Mouse (Mus musculus) myocyte (in vitro differentiated cells): ENCODE results near the gene Rpl29. TPM values are rescaled to one million over a fixed set of nuclear protein-coding genes. Genes with fewer than 3 reads are reported as not detected.

Experiments used
- H3K27me3 ChIP-seq: one replicate; pipeline ENCODE4 v1.6.1; 2011; ENCODE audit not compliant: control insufficient read depth, insufficient read depth, insufficient read length
- H3K36me3 ChIP-seq: one replicate; pipeline ENCODE4 v1.6.1; 2011; ENCODE audit not compliant: control insufficient read depth, insufficient read depth
- H3K4me2 ChIP-seq: one replicate; pipeline ENCODE4 v1.6.1; 2011; ENCODE audit warnings: low read depth, control low read depth
- H3K4me3 ChIP-seq: one replicate; pipeline ENCODE4 v1.5.1; 2011; ENCODE audit warnings: mild to moderate bottlenecking, control low read depth, moderate library complexity
- H3K79me2 ChIP-seq: one replicate; pipeline ENCODE4 v1.6.1; 2011; ENCODE audit not compliant: control insufficient read depth, insufficient read depth
- H3ac ChIP-seq: one replicate; pipeline ENCODE4 v1.6.1; 2011; ENCODE audit not compliant: control insufficient read depth, insufficient read length
- CEBPB ChIP-seq: IDR thresholded peaks from 2 replicates; pipeline ENCODE4 v1.6.1; 2011; ENCODE audit warnings: mild to moderate bottlenecking, moderate library complexity; ENCODE audit not compliant: poor library complexity, insufficient read depth, severe bottlenecking
- E2F4 ChIP-seq: IDR thresholded peaks from one replicate; pipeline ENCODE4 v1.6.1; 2011; ENCODE audit warnings: mild to moderate bottlenecking, control low read depth, moderate library complexity; ENCODE audit not compliant: insufficient read depth
- MAX ChIP-seq: IDR thresholded peaks from one replicate; pipeline ENCODE4 v1.6.1; 2011; ENCODE audit warnings: low read depth, mild to moderate bottlenecking, control low read depth
- MYOD1 ChIP-seq, 3 experiments: IDR thresholded peaks; one replicate each; pipeline ENCODE4 v1.6.1; 2011; ENCODE audit warnings: control low read depth in 2 of 3, low read depth in 2 of 3, mild to moderate bottlenecking in 2 of 3, moderate library complexity in 1 of 3; ENCODE audit not compliant: insufficient read length in 2 of 3, control insufficient read depth in 1 of 3
- MYOG ChIP-seq, 3 experiments: IDR thresholded peaks; one replicate each; pipeline ENCODE4 v1.6.1; 2011; ENCODE audit warnings: control low read depth in 2 of 3, low read depth in 2 of 3, mild to moderate bottlenecking in 2 of 3; ENCODE audit not compliant: insufficient read length in 2 of 3, control insufficient read depth in 1 of 3, insufficient read depth in 1 of 3
- POLR2A ChIP-seq: IDR thresholded peaks from one replicate; pipeline ENCODE4 v1.6.1; 2011; ENCODE audit warnings: low read depth, mild to moderate bottlenecking, control low read depth, moderate library complexity; ENCODE audit not compliant: insufficient read length
- POLR2AphosphoS2 ChIP-seq: IDR thresholded peaks from one replicate; pipeline ENCODE4 v1.6.1; 2011; ENCODE audit warnings: low read depth, control low read depth; ENCODE audit not compliant: insufficient read length
- REST ChIP-seq: IDR thresholded peaks from one replicate; pipeline ENCODE4 v1.6.1; 2011; ENCODE audit warnings: mild to moderate bottlenecking, control low read depth, moderate library complexity; ENCODE audit not compliant: insufficient read depth, insufficient read length
- SRF ChIP-seq: IDR thresholded peaks from one replicate; pipeline ENCODE4 v1.6.1; 2011; ENCODE audit warnings: low read depth; ENCODE audit not compliant: control insufficient read depth, insufficient read length
- TCF12 ChIP-seq: IDR thresholded peaks from one replicate; pipeline ENCODE4 v1.6.1; 2011; ENCODE audit warnings: mild to moderate bottlenecking, control low read depth; ENCODE audit not compliant: poor library complexity, insufficient read depth, severe bottlenecking
- TCF3 ChIP-seq: IDR thresholded peaks from one replicate; pipeline ENCODE4 v1.6.1; 2011; ENCODE audit warnings: low read depth, control low read depth; ENCODE audit not compliant: insufficient read length
- polyA plus RNA-seq: library from polyadenylated mRNA; unstranded; fragments of >200 nt; fragmentation: generic; extraction: Trizol; gene quantifications from one replicate; pipeline ENCODE4 v1.2.1, GENCODE M21; 2012; ENCODE audit warnings: missing spikeins

Gene Rpl29
- polyA plus RNA-seq, 1 experiment, result 45.1 TPM

- Histone ChIP-seq H3K79me2 (no peaks in the 10 kb centered on the region), H3K27me3 (no peaks in the 10 kb centered on the region), H3K4me2 (peak overlapping the region; percentile 42), H3K4me3 (no peak overlapping the region), H3ac (no peak overlapping the region), H3K36me3 (no peaks in the 10 kb centered on the region)
- no peak for TF ChIP-seq CEBPB
- TF ChIP-seq POLR2AphosphoS2, result no peak
- no peak for TF ChIP-seq POLR2A
- no peak for TF ChIP-seq TCF3
- peak in 1 of 3 experiments; percentile 14 for TF ChIP-seq MYOD1 (IDR thresholded peaks at IDR 0.05; ENCODE audit: control insufficient read depth in 1 of 3, insufficient read length in 2 of 3, low read depth in 2 of 3)
These were observed 26.5 kb upstream of the Rpl29 start for GRCm38 (mm10) chr9:106402607-106403375.

GRCm38 (mm10) chr9:106405275-106405674, 24.0 kb upstream of the Rpl29 start:
- Histone ChIP-seq H3K4me3 (no peak overlapping the region), H3K4me2 (peak overlapping the region; percentile 15), H3ac (no peak overlapping the region), H3K36me3 (no peaks in the 10 kb centered on the region), H3K79me2 (no peaks in the 10 kb centered on the region), H3K27me3 (no peaks in the 10 kb centered on the region)
- TF ChIP-seq E2F4 (no peak), MYOD1 (IDR thresholded peaks at IDR 0.05; ENCODE audit: control insufficient read depth in 1 of 3, insufficient read length in 2 of 3, low read depth in 2 of 3) (peak; percentile 90 to 92 (median 91)), TCF12 (peak; percentile 87), MYOG (IDR thresholded peaks at IDR 0.05; ENCODE audit: control insufficient read depth in 1 of 3, insufficient read depth in 1 of 3, insufficient read length in 2 of 3, low read depth in 2 of 3) (peak; percentile 92 to 97 (median 94)), CEBPB (no peak), SRF (no peak), TCF3 (peak; percentile 88)

- Histone ChIP-seq H3K27me3 (no peaks in the 10 kb centered on the region), H3K79me2 (no peaks in the 10 kb centered on the region), H3K4me2 (no peak overlapping the region), H3K4me3 (no peak overlapping the region), H3K36me3 (no peaks in the 10 kb centered on the region), H3ac (no peak overlapping the region)
- TF ChIP-seq REST, result no peak
- no peak for TF ChIP-seq POLR2AphosphoS2
- no peak for TF ChIP-seq SRF
These were observed 22.7 kb upstream of the Rpl29 start for GRCm38 (mm10) chr9:106406443-106407078.

- Histone ChIP-seq H3K4me2 (no peak overlapping the region), H3K4me3 (no peak overlapping the region), H3K36me3 (no peaks in the 10 kb centered on the region), H3K79me2 (no peaks in the 10 kb centered on the region), H3ac (no peak overlapping the region), H3K27me3 (no peaks in the 10 kb centered on the region)
- TF ChIP-seq MYOG (IDR thresholded peaks at IDR 0.05; ENCODE audit: control insufficient read depth in 1 of 3, insufficient read depth in 1 of 3, insufficient read length in 2 of 3, low read depth in 2 of 3) (no peak), TCF3 (no peak), CEBPB (no peak)
These were observed 20.2 kb upstream of the Rpl29 start for GRCm38 (mm10) chr9:106409096-106409495.

- Histone ChIP-seq H3K4me3 (no peak overlapping the region), H3K36me3 (no peaks in the 10 kb centered on the region), H3K79me2 (no peaks in the 10 kb centered on the region), H3ac (no peak overlapping the region), H3K27me3 (no peaks in the 10 kb centered on the region), H3K4me2 (no peak overlapping the region)
- no peak for TF ChIP-seq MAX
- TF ChIP-seq SRF, result no peak
- peak in 2 of 3 experiments; percentile 78 to 91 for TF ChIP-seq MYOD1 (IDR thresholded peaks at IDR 0.05; ENCODE audit: control insufficient read depth in 1 of 3, insufficient read length in 2 of 3, low read depth in 2 of 3)
- peak; percentile 5 to 91 (median 76) for TF ChIP-seq MYOG (IDR thresholded peaks at IDR 0.05; ENCODE audit: control insufficient read depth in 1 of 3, insufficient read depth in 1 of 3, insufficient read length in 2 of 3, low read depth in 2 of 3)
- TF ChIP-seq TCF12, result no peak
- no peak for TF ChIP-seq TCF3
- no peak for TF ChIP-seq POLR2AphosphoS2
These were observed 19.1 kb upstream of the Rpl29 start for GRCm38 (mm10) chr9:106410086-106410650.
